Mouse (Mus musculus): Measurements from ENCODE around the gene Smpd1. TPM values are rescaled to one million over a fixed set of nuclear protein-coding genes. Genes with fewer than 3 reads are reported as not detected.

The Smpd1 gene
- total RNA-seq, 2 experiments from 2014 or later, result 170 to 189 TPM

GRCm38 (mm10) chr7:105559016-105559415 lies 4.9 kb downstream of the Smpd1 start:
- DNase-seq, result no peak

- no peak for DNase-seq
Measured at GRCm38 (mm10) chr7:105562317-105562716, 8.2 kb downstream of the Smpd1 start.

GRCm38 (mm10) chr7:105563367-105563766 lies 9.2 kb downstream of the Smpd1 start:
- no peak for DNase-seq

GRCm38 (mm10) chr7:105565071-105565836 lies 11.1 kb downstream of the Smpd1 start:
- DNase-seq, result peak; percentile 74 to 85

GRCm38 (mm10) chr7:105568583-105568982 lies 14.4 kb downstream of the Smpd1 start:
- no peak for DNase-seq

GRCm38 (mm10) chr7:105568988-105569471 lies 14.9 kb downstream of the Smpd1 start:
- DNase-seq, result peak in 1 of 2 experiments; percentile 23

- no peak for DNase-seq
Measured at GRCm38 (mm10) chr7:105569512-105570496, 15.6 kb downstream of the Smpd1 start.

GRCm38 (mm10) chr7:105570756-105571155 lies 16.6 kb downstream of the Smpd1 start:
- no peak for DNase-seq

GRCm38 (mm10) chr7:105572949-105573348 lies 18.8 kb downstream of the Smpd1 start:
- DNase-seq, result no peak

GRCm38 (mm10) chr7:105574537-105574936 lies 20.4 kb downstream of the Smpd1 start:
- no peak for DNase-seq

GRCm38 (mm10) chr7:105576166-105576748 lies 22.1 kb downstream of the Smpd1 start:
- no peak for DNase-seq

- no peak for DNase-seq
Measured at GRCm38 (mm10) chr7:105577377-105577871, 23.3 kb downstream of the Smpd1 start.

- no peak for DNase-seq
Measured at GRCm38 (mm10) chr7:105578481-105578880, 24.3 kb downstream of the Smpd1 start.

GRCm38 (mm10) chr7:105580627-105581089 lies 26.5 kb downstream of the Smpd1 start:
- DNase-seq, result peak; percentile 18 to 42

GRCm38 (mm10) chr7:105581094-105581703 lies 27.0 kb downstream of the Smpd1 start, which contains the start of gene Apbb1:
Apbb1 (minus strand) TSS chr7:105581653.
- peak; percentile 85 for DNase-seq

GRCm38 (mm10) chr7:105581959-105582358 lies 27.8 kb downstream of the Smpd1 start:
- DNase-seq, result no peak

- DNase-seq, result no peak
Measured at GRCm38 (mm10) chr7:105588325-105588912, 34.3 kb downstream of the Smpd1 start.

- no peak for DNase-seq
Measured at GRCm38 (mm10) chr7:105590097-105590496, 35.9 kb downstream of the Smpd1 start.

- peak; percentile 75 to 87 for DNase-seq
Measured at GRCm38 (mm10) chr7:105602860-105603623, 48.9 kb downstream of the Smpd1 start.
